Mouse (Mus musculus) heart, postnatal 10 days (tissue): ENCODE data around the gene Klhl29. TPM values are rescaled to one million over a fixed set of nuclear protein-coding genes. Genes with fewer than 3 reads are reported as not detected.

Experiments used
- DNase-seq, 2 experiments: peaks; one replicate each; pipeline ENCODE4 v3.0.0; 2021
- intact Hi-C: fragments of 180-260 bp; cut with DNase I; formaldehyde crosslinking; loops from one replicate; pipeline ENCODE4 v1.15.1; 2025
- total RNA-seq, 2 experiments: library from RNA; stranded (reverse); gene quantifications; 2 replicates each; pipeline ENCODE4 v1.2.3; 2021

The Klhl29 gene
- total RNA-seq, 2 experiments from 2014 or later, result 0.96 to 1.1 TPM

DNA sequence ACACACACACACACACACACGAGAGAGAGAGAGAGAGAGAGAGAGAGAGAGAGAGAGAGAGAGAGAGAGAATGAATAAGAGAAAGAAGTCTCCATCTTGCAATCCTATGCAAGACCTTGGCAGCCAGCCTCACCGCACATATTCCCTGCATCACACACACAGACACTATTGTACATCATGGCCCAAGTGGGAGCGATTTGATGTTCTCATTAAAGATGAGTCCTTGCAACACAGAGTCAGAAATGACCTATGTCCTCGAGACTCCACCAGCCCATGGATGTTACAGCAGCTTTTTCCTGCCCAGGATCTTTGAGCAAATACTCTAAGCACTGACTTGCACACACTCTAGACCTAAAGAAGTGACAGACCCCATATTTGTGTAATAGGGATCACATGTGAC lies 114.0 kb downstream of the Klhl29 start:
- intact Hi-C loops, result no loop called here
- no peak for DNase-seq

DNA sequence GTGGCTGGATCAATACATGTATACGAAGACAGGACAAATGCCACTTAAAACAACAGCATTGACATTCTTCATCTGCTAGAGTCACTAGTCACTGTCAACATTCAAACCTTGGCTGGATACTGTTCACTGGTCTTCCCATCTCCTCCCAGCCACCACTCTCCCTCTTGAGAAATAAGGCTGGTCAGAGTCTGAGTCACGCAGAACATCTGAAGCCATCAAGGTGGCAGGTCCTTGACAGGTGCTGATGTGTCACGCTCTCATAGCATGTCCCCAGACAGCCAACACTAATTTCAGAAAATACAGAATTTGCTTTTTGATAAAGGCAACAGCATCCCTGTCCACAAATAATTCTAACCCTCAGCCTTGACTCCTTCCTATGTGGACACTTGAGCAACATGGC lies 116.7 kb downstream of the Klhl29 start:
- intact Hi-C loops, result no loop called here
- no peak for DNase-seq

DNA sequence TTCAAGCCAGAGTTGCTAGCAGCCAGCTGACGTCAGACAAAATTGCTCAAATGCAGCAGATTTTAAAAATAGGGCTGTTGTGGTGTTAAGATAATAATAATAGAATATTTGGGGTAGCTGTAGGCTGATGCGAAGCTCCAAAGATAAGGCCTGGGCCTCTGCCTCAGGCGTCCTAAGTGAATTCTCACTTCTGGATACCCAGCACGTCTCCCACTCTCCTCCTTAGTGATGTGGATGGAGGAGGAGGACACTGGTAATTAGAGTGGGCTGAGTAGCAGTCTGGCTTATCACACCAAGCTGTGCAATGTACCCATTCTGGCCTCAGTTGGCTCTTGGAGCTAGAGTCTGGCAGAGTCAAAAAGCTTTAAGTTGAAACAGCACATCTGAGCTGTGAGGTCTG lies 118.3 kb downstream of the Klhl29 start:
- intact Hi-C loops, result no loop called here
- no peak for DNase-seq

DNA sequence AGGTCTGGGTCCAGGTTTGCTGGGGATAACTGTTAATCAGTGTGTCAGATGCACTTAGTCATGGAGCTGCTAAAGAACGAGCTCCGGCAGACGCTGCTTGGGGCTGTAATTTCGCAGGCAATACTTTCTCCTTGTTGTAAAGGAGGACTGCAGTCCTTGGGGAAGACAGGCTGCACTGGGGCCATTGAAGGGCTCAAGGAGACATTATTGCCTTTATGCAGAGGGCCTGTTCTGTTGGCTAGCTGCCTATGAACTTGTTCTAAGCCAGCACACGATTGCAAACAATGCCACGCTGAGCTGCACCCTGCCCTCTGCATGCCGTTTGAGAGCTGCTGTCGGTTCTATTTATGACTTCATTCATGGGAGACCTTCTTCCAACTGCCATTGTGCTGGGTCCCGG lies 120.4 kb downstream of the Klhl29 start:
- DNase-seq, result no peak

DNA sequence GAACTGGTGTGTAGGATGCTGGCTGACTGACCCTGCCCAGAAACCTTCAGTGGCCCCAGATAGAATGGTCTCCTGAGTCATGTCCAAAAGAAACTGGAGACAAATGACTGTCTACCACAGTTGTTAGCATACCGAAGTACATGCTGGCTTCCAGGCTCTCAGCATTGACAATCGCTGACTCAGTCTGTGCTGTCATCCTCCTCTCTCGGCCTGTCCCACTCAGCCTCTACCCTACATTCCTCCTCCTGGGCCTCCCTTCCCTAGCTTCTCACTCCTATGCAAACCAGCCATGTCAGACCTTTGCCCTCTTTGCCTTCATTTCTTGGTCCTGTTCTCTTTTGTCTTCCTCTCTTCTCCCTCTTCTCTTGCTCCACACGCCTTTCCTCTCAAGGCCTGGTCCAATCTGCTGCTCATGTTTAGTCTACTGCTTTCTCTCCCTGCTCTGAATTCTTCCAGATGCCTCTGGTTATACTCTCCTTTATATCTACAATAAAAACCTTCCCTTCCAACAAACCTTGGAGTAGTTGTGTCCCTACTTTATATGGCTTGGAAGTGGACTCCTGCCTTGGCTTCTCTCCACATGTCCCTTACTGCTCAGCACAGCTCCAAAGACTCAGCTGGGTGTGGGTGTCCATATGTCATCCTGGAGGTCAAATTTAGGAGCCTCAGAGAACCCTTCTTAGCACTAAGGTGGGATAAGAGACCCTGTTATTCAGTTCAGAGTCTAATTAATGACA lies 121.1 kb downstream of the Klhl29 start:
- intact Hi-C loops, result no loop called here

More for the DNA sequence above, 120.4 kb downstream of the Klhl29 start:
- intact Hi-C loops, result no loop called here

DNA sequence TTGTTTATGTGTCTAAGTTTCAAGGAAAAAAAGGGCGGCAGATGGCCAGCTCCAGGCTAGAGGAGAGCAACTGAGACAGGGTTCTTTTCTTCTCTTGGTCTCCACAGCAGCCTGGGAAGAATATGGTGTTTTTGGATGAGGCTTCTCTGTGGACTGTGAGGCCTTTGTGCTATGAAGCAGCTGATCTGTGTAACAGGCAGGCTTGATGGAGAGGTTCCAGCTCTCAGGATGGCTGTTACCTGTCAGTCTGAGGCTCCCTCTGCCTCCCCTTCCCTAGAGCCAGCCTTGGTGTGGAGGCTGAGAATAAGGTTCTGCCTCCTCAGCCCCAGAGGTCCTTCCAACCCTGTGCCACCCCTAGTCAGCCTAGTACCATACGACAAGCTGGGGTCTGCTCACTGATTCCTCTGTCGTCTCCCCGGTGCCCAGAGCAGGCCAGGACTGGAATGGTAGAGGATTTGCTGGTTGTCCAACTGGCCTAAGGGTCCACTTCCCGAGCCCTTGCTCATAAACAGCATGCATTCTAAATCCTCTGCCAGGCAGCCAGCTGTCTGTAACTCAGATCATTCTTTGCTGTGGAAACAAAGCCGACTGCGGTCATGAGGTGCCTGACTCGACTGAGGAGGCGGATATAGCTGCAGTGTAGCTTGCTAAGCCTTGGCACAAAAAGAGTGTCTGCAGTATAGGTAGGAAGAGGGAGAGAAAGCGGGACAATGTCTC lies 122.0 kb downstream of the Klhl29 start:
- intact Hi-C loops, result no loop called here

More for the DNA sequence above, 121.1 kb downstream of the Klhl29 start:
- no peak for DNase-seq

DNA sequence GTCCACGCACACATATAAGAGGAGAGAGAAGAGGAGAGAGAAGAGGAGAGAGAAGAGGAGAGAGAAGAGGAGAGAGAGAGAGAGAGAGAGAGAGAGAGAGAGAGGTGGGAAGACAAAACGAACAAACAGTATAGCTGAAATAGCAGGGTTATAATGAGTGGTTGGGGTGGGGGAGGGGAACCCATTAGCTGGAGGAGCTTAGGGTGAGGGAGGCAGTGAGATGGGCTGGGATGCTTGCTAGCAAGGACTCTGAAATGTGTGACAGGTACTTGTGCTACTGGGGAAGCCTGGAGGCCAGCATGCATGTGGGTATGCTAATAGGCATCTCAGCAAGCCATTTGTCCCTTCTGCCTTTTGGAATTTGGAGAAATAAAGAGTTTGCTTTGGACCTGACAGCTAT lies 122.9 kb downstream of the Klhl29 start:
- no peak for DNase-seq
- intact Hi-C loops, result no loop called here

More for the DNA sequence above, 122.0 kb downstream of the Klhl29 start:
- peak in 1 of 2 experiments; percentile 15 for DNase-seq

DNA sequence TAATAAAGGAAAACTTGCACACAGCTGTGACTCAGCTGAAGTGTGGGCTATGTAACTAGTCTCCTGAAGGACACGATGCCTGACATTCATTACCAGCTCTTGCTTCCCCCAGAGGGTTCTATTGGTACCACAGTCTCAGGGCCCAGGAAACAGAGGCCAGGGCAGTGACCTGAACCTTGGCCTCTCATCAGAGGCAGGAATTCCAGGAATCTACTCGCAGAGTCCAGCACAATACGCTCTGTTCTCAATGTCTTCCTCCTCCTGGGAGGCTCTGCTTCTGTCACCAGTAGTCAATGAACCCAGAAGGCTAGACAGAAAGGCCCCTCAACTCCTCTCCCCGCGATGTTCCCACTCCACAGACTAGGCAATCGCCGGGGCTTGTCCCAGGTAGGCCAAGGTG lies 125.4 kb downstream of the Klhl29 start:
- DNase-seq, result no peak
- intact Hi-C loops, result no loop called here

DNA sequence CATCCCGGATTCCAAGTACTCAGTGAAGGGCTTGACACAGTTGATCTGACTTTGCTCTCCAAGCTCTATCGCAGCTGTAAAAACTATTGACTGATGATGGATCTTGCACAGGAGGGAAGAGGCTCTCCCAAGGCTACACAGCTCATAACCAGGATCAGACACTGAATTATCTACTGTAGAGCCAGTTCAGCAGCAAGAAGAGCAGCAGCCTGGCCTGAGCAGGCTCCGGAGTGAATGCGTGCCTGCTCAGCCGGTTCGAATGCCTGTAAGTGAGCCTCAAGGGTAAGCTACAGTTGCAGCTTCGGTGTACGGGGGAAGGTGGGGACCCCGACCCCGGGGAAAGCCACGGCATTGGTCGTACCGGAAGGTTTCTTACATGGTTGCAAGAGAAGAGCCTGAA lies 126.4 kb downstream of the Klhl29 start:
- intact Hi-C loops, result no loop called here
- DNase-seq, result no peak

DNA sequence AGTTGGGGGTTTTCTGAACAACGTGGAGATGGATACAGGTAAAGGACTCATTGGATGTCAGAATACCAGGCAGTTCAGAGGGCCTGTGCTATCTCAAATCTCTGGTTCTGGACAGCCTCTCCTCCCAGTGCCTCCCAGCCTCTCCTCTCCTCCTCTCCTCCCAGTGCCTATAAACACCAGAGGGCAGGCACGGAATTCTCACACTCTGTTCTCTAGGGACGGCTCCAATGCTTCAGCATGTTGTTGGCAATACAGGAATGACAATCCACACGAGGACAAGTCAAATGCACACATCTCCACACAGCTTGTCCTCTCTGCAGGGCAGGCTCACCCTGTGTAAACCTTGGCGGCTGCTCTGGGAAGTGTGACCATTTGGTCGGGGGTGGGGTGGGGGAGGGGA lies 128.0 kb downstream of the Klhl29 start:
- intact Hi-C loops, result no loop called here

DNA sequence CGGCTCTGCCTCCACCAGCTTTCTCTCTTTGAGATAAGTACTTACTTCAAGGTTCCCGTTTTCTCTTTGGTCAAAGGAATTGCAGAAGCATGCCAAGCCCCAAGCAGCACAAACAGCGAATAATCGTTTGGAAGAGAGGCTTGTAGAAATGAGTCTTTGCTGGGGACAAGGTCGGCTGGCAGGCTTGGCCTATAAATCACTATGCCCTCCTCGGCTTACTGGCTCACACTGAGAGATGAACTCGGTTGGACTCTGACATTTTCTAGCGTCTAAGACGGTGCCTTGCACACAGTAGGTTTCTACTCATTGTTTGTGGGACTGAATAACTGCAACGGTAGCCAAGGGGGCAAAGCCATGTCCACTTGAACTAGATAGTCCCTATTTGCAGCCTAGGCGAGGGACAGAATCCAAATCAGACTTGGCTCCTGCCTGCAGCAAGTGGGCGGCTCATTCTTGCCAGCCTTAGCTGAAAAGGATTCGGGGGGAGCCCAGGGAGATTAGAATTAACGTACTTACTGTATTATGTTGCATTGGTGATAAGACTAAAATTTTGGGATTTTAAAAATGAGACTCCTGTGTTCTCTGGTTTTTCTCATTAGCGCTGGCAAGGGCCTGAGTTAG lies 128.7 kb downstream of the Klhl29 start:
- peak; percentile 25 to 28 for DNase-seq
- intact Hi-C loops, result no loop called here

More for the DNA sequence above, 128.0 kb downstream of the Klhl29 start:
- peak; percentile 12 to 21 for DNase-seq

DNA sequence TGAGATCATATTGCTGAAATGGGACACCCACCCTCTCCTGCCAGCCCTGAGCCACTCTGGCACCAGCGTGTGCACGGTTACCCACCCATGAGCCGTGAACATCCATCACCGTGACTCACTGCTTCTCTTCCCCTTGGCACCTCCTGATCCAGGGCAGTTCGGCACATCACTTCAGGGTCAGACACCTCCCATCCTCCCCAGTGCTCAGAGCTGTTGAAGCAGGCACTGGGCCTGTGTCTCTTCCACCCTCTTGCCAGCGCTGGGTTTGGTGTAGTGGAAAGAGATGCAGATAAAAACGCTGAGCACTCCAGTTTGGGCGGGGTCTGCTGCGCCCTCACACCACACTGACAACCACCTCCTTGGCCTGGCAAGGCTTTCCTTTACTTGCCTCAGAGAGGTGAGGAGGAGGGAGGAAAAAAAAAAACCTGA lies 129.3 kb downstream of the Klhl29 start:
- intact Hi-C loops, result no loop called here
- DNase-seq, result peak; percentile 12 to 15

DNA sequence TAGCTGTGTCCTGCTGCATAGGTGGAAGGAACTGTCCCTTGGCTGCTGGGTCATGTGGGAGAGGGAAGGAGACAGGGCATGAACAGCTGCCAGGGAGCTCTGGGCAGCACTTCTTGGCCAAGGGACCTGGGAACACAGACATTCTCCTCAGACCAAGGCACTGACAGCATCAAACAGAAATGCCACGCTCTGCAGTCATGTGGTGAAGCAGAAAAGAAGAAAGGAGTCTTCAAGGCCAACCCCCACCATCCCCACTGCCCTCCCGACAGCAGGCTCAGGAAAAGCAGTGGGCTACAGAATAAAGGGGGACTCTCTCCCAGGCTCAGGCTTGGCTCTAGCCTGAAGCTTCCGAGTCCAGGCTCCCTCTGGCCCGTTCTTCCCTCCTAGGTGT lies 130.3 kb downstream of the Klhl29 start:
- intact Hi-C loops, result no loop called here

DNA sequence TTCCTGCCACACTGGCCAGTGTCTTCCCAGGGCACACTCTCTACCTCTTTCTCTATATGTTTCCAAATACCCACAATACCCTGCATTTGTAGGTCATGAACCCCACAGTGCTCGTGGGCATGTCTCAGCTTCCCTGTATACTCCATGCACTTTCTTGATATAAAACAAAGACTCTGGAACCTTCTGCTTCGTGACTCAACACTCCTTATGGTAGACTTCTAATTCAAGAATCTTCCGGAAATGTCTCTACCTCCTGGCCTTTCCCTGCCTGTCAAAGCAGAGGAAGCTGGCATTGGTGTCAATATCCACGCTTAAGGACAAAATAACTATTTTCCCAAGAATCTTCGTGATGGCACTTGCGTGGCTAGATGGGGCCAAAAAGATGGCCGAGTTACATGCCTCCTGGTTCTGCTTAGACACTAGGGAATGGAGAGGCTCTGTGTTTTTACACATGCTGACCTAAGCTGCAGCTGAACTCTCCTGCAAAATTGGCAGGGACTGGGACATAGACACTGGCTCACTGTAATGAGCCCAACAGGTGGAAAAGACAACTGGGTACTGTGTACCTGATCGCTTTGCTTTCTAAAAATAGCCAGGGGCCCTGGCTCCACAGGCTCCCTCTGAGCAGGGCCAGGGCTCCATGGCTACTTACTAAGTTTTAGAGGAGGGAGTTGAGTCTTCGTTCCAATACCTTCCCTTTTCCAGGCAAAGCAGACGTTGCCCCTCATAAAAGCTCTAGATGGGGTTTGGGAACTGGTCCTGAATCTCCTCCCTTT lies 130.9 kb downstream of the Klhl29 start:
- DNase-seq, result no peak
- intact Hi-C loops, result no loop called here

More for the DNA sequence above, 130.3 kb downstream of the Klhl29 start:
- DNase-seq, result peak in 1 of 2 experiments; percentile 18

DNA sequence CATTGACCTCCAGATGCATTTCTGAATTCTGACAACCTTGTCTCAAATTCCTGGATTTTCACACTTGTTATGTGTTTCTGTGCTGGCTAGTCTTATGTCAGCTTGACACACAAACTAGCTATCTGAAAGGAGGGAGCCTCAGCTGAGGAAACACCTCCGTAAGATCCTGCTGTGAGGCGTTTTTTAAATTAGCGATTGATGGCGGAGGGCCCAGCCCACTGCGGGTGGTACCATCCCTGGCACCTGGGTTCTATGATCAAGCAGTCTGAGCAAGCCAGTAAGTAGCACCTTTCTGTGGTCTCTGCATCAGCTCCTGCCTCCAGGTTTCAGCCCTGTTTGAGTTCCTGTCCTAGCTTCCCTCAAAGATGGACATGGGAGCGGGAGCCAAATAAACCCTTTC lies 131.6 kb downstream of the Klhl29 start:
- intact Hi-C loops, result no loop called here
- DNase-seq, result no peak

DNA sequence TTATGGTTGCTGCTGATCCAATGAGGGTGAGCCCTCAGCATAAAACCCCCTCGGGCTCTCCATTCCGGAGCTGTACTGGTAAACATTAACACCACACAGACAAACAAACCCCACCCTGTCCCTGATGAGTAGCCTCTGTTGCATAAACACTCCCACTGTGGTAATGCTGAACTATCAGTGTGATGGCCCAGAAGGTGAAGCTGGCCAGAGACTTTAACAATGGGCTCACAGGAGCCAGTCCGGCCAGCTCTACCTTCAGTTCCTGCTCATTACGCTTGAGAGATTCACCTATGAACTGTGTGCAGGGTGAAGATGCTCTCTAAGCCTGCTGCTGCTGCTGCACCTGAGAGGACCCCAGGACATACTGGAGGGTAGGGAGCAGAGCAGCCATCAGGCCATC lies 132.0 kb downstream of the Klhl29 start:
- intact Hi-C loops, result no loop called here

DNA sequence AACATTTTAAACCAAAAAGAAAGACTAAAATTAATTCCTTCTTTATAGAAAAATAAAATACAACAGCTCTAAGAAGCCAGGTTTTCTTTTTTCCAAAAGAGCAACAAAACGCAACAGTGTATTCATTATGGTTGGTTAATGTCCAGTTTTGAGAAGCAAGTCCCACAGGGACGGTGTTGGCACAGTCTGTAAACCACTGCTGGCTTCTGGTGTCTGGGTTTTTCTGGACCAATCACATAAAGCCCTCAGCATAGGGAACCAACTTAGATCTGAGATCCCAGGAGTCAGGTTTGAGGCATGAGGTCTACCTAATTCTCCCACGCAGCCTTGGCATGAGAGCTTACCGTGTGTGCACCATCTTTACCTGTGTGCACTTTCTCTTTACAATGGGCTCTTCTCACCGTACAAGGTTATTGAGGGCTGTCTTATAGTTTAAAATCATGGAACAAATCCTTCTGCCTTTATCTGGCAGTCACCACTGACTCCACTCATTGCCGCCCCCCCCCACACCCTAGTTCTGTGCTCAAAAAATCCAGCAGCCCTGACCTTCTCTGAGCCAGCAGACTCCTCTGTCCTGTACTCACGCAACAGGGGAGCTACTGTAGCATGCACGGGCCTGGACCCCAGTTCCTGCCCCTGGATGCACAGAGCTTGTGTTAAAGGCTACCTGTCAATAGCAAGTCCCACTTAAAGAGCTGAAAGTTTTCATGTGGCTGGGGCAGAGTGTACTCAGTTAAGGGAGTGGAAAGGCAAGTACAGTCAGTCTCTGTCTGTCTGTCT lies 132.7 kb downstream of the Klhl29 start:
- intact Hi-C loops, result no loop called here
- peak; percentile 18 to 22 for DNase-seq

More for the DNA sequence above, 132.0 kb downstream of the Klhl29 start:
- DNase-seq, result no peak

DNA sequence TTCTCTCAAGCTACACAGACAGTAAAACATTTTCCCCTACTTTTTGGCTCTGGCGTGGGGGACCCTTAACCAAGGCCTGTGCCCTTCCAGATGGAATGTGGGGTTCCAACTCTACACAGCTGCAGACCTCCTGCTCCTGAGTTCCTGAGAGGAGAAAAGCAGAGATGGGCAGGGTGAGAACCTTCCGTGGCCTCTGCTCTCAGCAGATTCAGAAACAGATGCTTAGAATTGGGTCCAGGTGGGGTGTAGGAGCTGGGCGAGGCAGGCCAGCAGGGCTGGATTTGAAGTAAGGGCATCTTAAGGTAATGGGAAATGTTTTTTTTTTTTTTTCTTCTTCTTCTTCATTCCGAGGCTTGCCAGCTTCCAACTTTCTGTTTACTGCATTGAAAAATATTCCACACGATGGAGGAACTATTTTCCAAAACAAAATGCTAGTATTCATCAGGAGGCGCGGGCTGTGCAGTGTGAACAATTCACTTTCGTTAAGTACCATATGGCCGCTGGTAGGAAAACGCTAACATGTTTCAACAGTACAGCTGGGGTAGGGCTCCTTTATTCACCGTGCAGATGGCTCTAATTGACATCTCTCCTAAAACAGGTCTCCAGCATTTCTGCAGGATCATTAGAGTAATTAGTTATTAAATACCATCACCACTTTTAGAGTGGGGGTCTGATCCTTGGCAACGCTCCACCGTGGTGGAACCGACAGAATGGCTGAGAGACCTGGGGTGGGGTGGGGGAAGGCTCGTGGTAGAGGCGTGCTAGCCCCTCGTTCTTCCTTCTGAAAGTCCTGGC lies 135.8 kb downstream of the Klhl29 start:
- intact Hi-C loops, result no loop called here
- no peak for DNase-seq

DNA sequence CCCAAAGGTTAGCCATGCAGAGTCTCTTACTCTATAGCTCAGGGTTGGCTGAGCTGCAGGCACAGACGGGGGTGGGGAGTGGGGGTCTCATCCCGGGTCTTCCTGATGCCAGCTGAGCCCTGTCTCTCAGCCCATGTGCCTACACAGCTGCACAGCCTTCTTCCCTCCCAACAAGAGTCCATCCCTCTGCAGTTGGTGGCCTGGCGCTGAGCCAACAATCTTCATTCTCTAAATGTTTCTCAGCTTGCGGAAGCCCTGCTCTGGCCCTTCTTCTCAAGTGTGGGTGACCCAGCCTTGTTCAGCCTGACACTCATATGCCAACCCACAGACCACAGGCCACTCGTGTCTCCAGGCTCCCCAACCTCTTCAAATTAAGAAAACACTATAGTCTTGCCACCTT lies 138.4 kb downstream of the Klhl29 start:
- intact Hi-C loops, result no loop called here
- DNase-seq, result peak; percentile 56 to 69
